Mouse (Mus musculus) neural tube, embryonic 13.5 days (tissue): ENCODE measurements at regions not wholly inside any gene's neighbourhood (a gene's known extent, or its start where the extent isn't known, plus 50 kb on each side); places are given as distances from the start of the nearest gene placed in this dataset. TPM values are rescaled to one million over a fixed set of nuclear protein-coding genes. Genes with fewer than 3 reads are reported as not detected.

ENCODE experiments used
- ATAC-seq: fragments of 200-750 bp; cut with Nextera tagmentation; 2 replicates; pipeline ENCODE4 v1.8.0; 2017; ENCODE audit warnings: low read depth, mild to moderate bottlenecking, moderate TSS enrichment, moderate library complexity
- H3K27ac ChIP-seq: fragments of 300-500 bp; sonication (generic); replicated peaks from 2 replicates; pipeline ENCODE4 v1.5.1; 2015; ENCODE audit warnings: moderate library complexity, mild to moderate bottlenecking, inconsistent platforms
- H3K27me3 ChIP-seq: fragments of 300-500 bp; sonication (generic); 2 replicates; pipeline ENCODE4 v1.6.1; 2015; ENCODE audit warnings: mild to moderate bottlenecking, inconsistent platforms
- H3K36me3 ChIP-seq: fragments of 300-500 bp; sonication (generic); 2 replicates; pipeline ENCODE4 v1.6.1; 2015; ENCODE audit warnings: mild to moderate bottlenecking, inconsistent platforms
- H3K4me1 ChIP-seq: fragments of 300-500 bp; sonication (generic); replicated peaks from 2 replicates; pipeline ENCODE4 v1.6.1; 2015; ENCODE audit warnings: inconsistent platforms
- H3K4me2 ChIP-seq: fragments of 300-500 bp; sonication (generic); 2 replicates; pipeline ENCODE4 v1.6.1; 2015; ENCODE audit warnings: inconsistent platforms, mild to moderate bottlenecking, moderate library complexity
- H3K4me3 ChIP-seq: fragments of 300-500 bp; sonication (generic); 2 replicates; pipeline ENCODE4 v1.5.1; 2015; ENCODE audit warnings: mild to moderate bottlenecking, inconsistent platforms
- H3K9ac ChIP-seq: fragments of 300-500 bp; sonication (generic); 2 replicates; pipeline ENCODE4 v1.6.1; 2015; ENCODE audit warnings: moderate library complexity, mild to moderate bottlenecking, inconsistent platforms
- H3K9me3 ChIP-seq: fragments of 300-500 bp; sonication (generic); 2 replicates; pipeline ENCODE4 v1.6.1; 2016; ENCODE audit warnings: inconsistent platforms
- WGBS: fragments of 180-500 bp; shearing (Covaris S2); methylation state at CpG from one replicate; pipeline ENCODE4 v1.1.7; 2015; 5-methylcytosine and 5-hydroxymethylcytosine counted together
- microRNA-seq: library from miRNA; unstranded; fragments of <30 nt; microRNA quantifications from one replicate; pipeline ENCODE4, GENCODE M21; 2016

- Histone ChIP-seq H3K27me3 (no peaks in the 10 kb centered on the region), H3K9ac (no peak overlapping the region), H3K27ac (no peak overlapping the region), H3K4me2 (no peak overlapping the region), H3K4me3 (no peak overlapping the region), H3K4me1 (no peaks in the 10 kb centered on the region), H3K36me3 (no peaks in the 10 kb centered on the region), H3K9me3 (no peaks in the 10 kb centered on the region)
- WGBS = 51% methylated on average over 4 of the region's 4 CpGs
- no peak for ATAC-seq
Measured at GRCm38 (mm10) chr3:115529918-115530317, 185.0 kb downstream of the S1pr1 start.

GRCm38 (mm10) chr3:115523515-115523914 is 191.4 kb downstream of the S1pr1 start:
- ATAC-seq = no peak
- H3K27me3 ChIP-seq = no peaks in the 10 kb centered on the region
- no peak overlapping the region for H3K4me2 ChIP-seq
- no peaks in the 10 kb centered on the region for H3K9me3 ChIP-seq
- H3K4me1 ChIP-seq = no peaks in the 10 kb centered on the region
- no peak overlapping the region for H3K9ac ChIP-seq
- WGBS = 80% methylated on average over 2 of the region's 2 CpGs
- no peak overlapping the region for H3K4me3 ChIP-seq
- H3K36me3 ChIP-seq = no peaks in the 10 kb centered on the region
- H3K27ac ChIP-seq = no peak overlapping the region

GRCm38 (mm10) chr3:115515645-115516044 is 199.2 kb downstream of the S1pr1 start:
- Histone ChIP-seq H3K27ac (no peak overlapping the region), H3K36me3 (no peaks in the 10 kb centered on the region), H3K27me3 (no peaks in the 10 kb centered on the region), H3K4me3 (no peak overlapping the region), H3K4me1 (no peaks in the 10 kb centered on the region), H3K4me2 (no peak overlapping the region), H3K9me3 (no peaks in the 10 kb centered on the region), H3K9ac (no peak overlapping the region)
- WGBS = 88% methylated on average over 4 of the region's 4 CpGs
- no peak for ATAC-seq

GRCm38 (mm10) chr3:115509658-115510057 is 205.2 kb downstream of the S1pr1 start:
- no peak overlapping the region for H3K4me3 ChIP-seq
- H3K9ac ChIP-seq = no peak overlapping the region
- no peak overlapping the region for H3K4me2 ChIP-seq
- H3K4me1 ChIP-seq = no peaks in the 10 kb centered on the region
- no peaks in the 10 kb centered on the region for H3K36me3 ChIP-seq
- WGBS = 93% methylated on average over 4 of the region's 4 CpGs
- no peaks in the 10 kb centered on the region for H3K27me3 ChIP-seq
- H3K27ac ChIP-seq = no peak overlapping the region
- no peak for ATAC-seq
- H3K9me3 ChIP-seq = no peaks in the 10 kb centered on the region

- WGBS = 48% methylated on average over 1 of the region's 1 CpGs
Measured at GRCm38 (mm10) chr3:115497420-115497819, 217.5 kb downstream of the S1pr1 start.

GRCm38 (mm10) chr3:115496110-115496509 is 218.8 kb downstream of the S1pr1 start:
- H3K27ac ChIP-seq = no peak overlapping the region
- no peaks in the 10 kb centered on the region for H3K9me3 ChIP-seq
- no peaks in the 10 kb centered on the region for H3K4me1 ChIP-seq
- H3K36me3 ChIP-seq = no peaks in the 10 kb centered on the region
- no peak for ATAC-seq
- H3K4me2 ChIP-seq = no peak overlapping the region
- no peak overlapping the region for H3K9ac ChIP-seq
- H3K27me3 ChIP-seq = no peaks in the 10 kb centered on the region
- 90% methylated on average over 3 of the region's 3 CpGs for WGBS
- H3K4me3 ChIP-seq = no peak overlapping the region

More at GRCm38 (mm10) chr3:115497420-115497819, 217.5 kb downstream of the S1pr1 start:
- Histone ChIP-seq H3K4me1 (no peaks in the 10 kb centered on the region), H3K4me3 (no peak overlapping the region), H3K27ac (no peak overlapping the region), H3K36me3 (no peaks in the 10 kb centered on the region), H3K9me3 (no peaks in the 10 kb centered on the region), H3K27me3 (no peaks in the 10 kb centered on the region), H3K9ac (no peak overlapping the region), H3K4me2 (no peak overlapping the region)
- ATAC-seq = no peak

GRCm38 (mm10) chr3:115495692-115496091 is 219.2 kb downstream of the S1pr1 start:
- H3K27me3 ChIP-seq = no peaks in the 10 kb centered on the region
- ATAC-seq = no peak
- no peaks in the 10 kb centered on the region for H3K36me3 ChIP-seq
- H3K27ac ChIP-seq = no peak overlapping the region
- no peak overlapping the region for H3K4me2 ChIP-seq
- no peak overlapping the region for H3K4me3 ChIP-seq
- no peaks in the 10 kb centered on the region for H3K4me1 ChIP-seq
- no peaks in the 10 kb centered on the region for H3K9me3 ChIP-seq
- H3K9ac ChIP-seq = no peak overlapping the region

GRCm38 (mm10) chr3:115468980-115469379 is 245.9 kb downstream of the S1pr1 start:
- WGBS = 92% methylated on average over 4 of the region's 4 CpGs
- no peak overlapping the region for H3K4me3 ChIP-seq
- no peaks in the 10 kb centered on the region for H3K36me3 ChIP-seq
- H3K9ac ChIP-seq = no peak overlapping the region
- H3K4me1 ChIP-seq = no peaks in the 10 kb centered on the region
- H3K9me3 ChIP-seq = peaks cover 5% of the 10 kb centered on the region; the same call in 1 of the 2 replicates
- no peaks in the 10 kb centered on the region for H3K27me3 ChIP-seq
- ATAC-seq = no peak
- no peak overlapping the region for H3K27ac ChIP-seq
- no peak overlapping the region for H3K4me2 ChIP-seq

GRCm38 (mm10) chr3:115467850-115468249 is 247.0 kb downstream of the S1pr1 start:
- peak; percentile 61; the same call in 1 of the 2 replicates for ATAC-seq
- Histone ChIP-seq H3K4me3 (no peak overlapping the region), H3K27me3 (no peaks in the 10 kb centered on the region), H3K4me2 (no peak overlapping the region), H3K9ac (no peak overlapping the region), H3K27ac (no peak overlapping the region), H3K9me3 (peaks cover 5% of the 10 kb centered on the region; the same call in 1 of the 2 replicates), H3K36me3 (no peaks in the 10 kb centered on the region), H3K4me1 (no peaks in the 10 kb centered on the region)
- 38% methylated on average over 2 of the region's 2 CpGs for WGBS

GRCm38 (mm10) chr3:115462623-115463022 is 252.2 kb downstream of the S1pr1 start:
- Histone ChIP-seq H3K9me3 (no peaks in the 10 kb centered on the region), H3K4me1 (no peaks in the 10 kb centered on the region), H3K36me3 (no peaks in the 10 kb centered on the region), H3K9ac (no peak overlapping the region), H3K4me3 (no peak overlapping the region), H3K27me3 (no peaks in the 10 kb centered on the region), H3K27ac (no peak overlapping the region), H3K4me2 (no peak overlapping the region)
- ATAC-seq = no peak
- WGBS = 60% methylated on average over 3 of the region's 3 CpGs

Small RNA genes lying in the stretch of these regions (microRNA-seq; reads per million reads assigned to microRNA genes)
- gene Gm25347 = not detected
